8 mouse cellular contexts compared by ENCODE assay signal in genomic region chr1:187997584-187998338, GRCm38 (mm10).
A peak's percentile ranks its signal among the peaks of the same experiment; 100 is the strongest.
DNase-seq lines count a peak whose midpoint lies in the region; ATAC-seq and TF ChIP-seq lines count a peak whose summit lies in the region.

No protein-coding gene starts in this region.

- H3K4me1 ChIP-seq in E14TG2a.4 (replicated peaks; ENCODE audit: low read depth, low read length): peaks cover 3% of the 10 kb centered on the region; the same call in 1 of the 2 replicates
- no peaks in the 10 kb centered on the region for H3K4me1 ChIP-seq in liver, postnatal 0 days (ENCODE audit: insufficient read depth)
- no peaks in the 10 kb centered on the region for H3K4me1 ChIP-seq in neural tube, embryonic 14.5 days (ENCODE audit: control insufficient read depth, insufficient read depth, low read length)

- H3K4me3 ChIP-seq in E14TG2a.4 (replicated peaks; ENCODE audit: low read length): peak overlapping the region; percentile 72
- peak overlapping the region; percentile 54 for H3K4me3 ChIP-seq in layer of hippocampus, adult 2 months
- H3K4me3 ChIP-seq in liver, postnatal 0 days (ENCODE audit: low read depth, low read length): peak overlapping the region; percentile 41
- H3K4me3 ChIP-seq in neural tube, embryonic 14.5 days (ENCODE audit: low read depth, low read length): peak overlapping the region; percentile 43

- H3K27ac ChIP-seq in layer of hippocampus, adult 2 months: no peak overlapping the region
- no peak overlapping the region for H3K27ac ChIP-seq in liver, postnatal 0 days (ENCODE audit: low read depth)
- peak overlapping the region; percentile 10; the same call in 1 of the 2 replicates for H3K27ac ChIP-seq in neural tube, embryonic 14.5 days (ENCODE audit: low read depth, low read length)

- intact Hi-C loops in heart, postnatal 36 days (cut with DNase I): no loop called here

- peak; percentile 68; the same call in 1 of the 2 replicates for ATAC-seq in liver, postnatal 0 days
- peak; percentile 95 for ATAC-seq in neural tube, embryonic 14.5 days (ENCODE audit: low read depth)

- H3K4me2 ChIP-seq in liver, postnatal 0 days (ENCODE audit: low read depth, low read length): peak overlapping the region; percentile 74
- peak overlapping the region; percentile 87 for H3K4me2 ChIP-seq in neural tube, embryonic 14.5 days (ENCODE audit: low read depth, low read length)

- WGBS in liver, postnatal 0 days (ENCODE audit: insufficient replicate concordance): 2% methylated on average over 39 of the region's 39 CpGs
- WGBS in neural tube, embryonic 14.5 days: under 1% methylated on average over 39 of the region's 39 CpGs

- H3K9ac ChIP-seq in liver, postnatal 0 days (replicated peaks): no peak overlapping the region
- peak overlapping the region; percentile 32; the same call in 1 of the 2 replicates for H3K9ac ChIP-seq in neural tube, embryonic 14.5 days (replicated peaks; ENCODE audit: low read depth, low read length)

- no peaks in the 10 kb centered on the region for H3K9me3 ChIP-seq in E14TG2a.4 (ENCODE audit: low read length)
- H3K9me3 ChIP-seq in liver, postnatal 0 days (ENCODE audit: low read length): no peaks in the 10 kb centered on the region
- H3K9me3 ChIP-seq in neural tube, embryonic 14.5 days (ENCODE audit: control insufficient read depth, low read length): no peaks in the 10 kb centered on the region

- H3K27me3 ChIP-seq in E14TG2a.4 (ENCODE audit: insufficient read depth, low read length): peaks cover 14% of the 10 kb centered on the region
- peaks cover 19% of the 10 kb centered on the region; the same call in 1 of the 2 replicates for H3K27me3 ChIP-seq in liver, postnatal 0 days (ENCODE audit: insufficient read depth, low read length)
- no peaks in the 10 kb centered on the region for H3K27me3 ChIP-seq in neural tube, embryonic 14.5 days (ENCODE audit: control insufficient read depth, insufficient read depth, low read length)

- TF ChIP-seq EP300 in liver, postnatal 0 days (IDR thresholded peaks at IDR 0.05; ENCODE audit: low read depth): no peak

- no peaks in the 10 kb centered on the region for H3K36me3 ChIP-seq in E14TG2a.4 (ENCODE audit: insufficient read depth, low read length)
- H3K36me3 ChIP-seq in liver, postnatal 0 days (replicated peaks; ENCODE audit: insufficient read depth, low read length): no peaks in the 10 kb centered on the region
- no peaks in the 10 kb centered on the region for H3K36me3 ChIP-seq in neural tube, embryonic 14.5 days (ENCODE audit: control insufficient read depth, insufficient read depth, low read length)

- no peak for TF ChIP-seq CTCF in E14TG2a.4 (conservative IDR thresholded peaks at IDR 0.05; ENCODE audit: low read length)
- TF ChIP-seq CTCF in layer of hippocampus, adult 2 months (conservative IDR thresholded peaks at IDR 0.05): no peak
- TF ChIP-seq CTCF in liver, postnatal 0 days (IDR thresholded peaks at IDR 0.05; ENCODE audit: low read depth): no peak

- peak; percentile 39 for DNase-seq in cerebellum, adult 8-10 months
- DNase-seq in forelimb bud, embryonic 11.5 days (ENCODE audit: low read depth, low spot score): peak; percentile 74
- DNase-seq in heart, postnatal 36 days: peak; percentile 38 to 58
- DNase-seq in layer of hippocampus, adult 2 months (ENCODE audit: low spot score in 2 of 2): peak; percentile 1 to 21
- DNase-seq in liver, postnatal 0 days: peak; percentile 41
- DNase-seq in urinary bladder, postnatal 14 days (ENCODE audit: low spot score): peak; percentile 48

Comparison
In these comparisons a context has a peak if more than half of its experiments do, and no peak if none do; other contexts are left out.
1. DNase-seq: peak in every context shown above with its lines; median percentile 74 in forelimb bud, embryonic 11.5 days; 48 in heart, postnatal 36 days; 48 in urinary bladder, postnatal 14 days; 41 in liver, postnatal 0 days; 39 in cerebellum, adult 8-10 months; 11 in layer of hippocampus, adult 2 months.